Mouse (Mus musculus) lung, postnatal 0 days (tissue): ENCODE measurements around the gene Zfp101. TPM values are rescaled to one million over a fixed set of nuclear protein-coding genes. Genes with fewer than 3 reads are reported as not detected.

Source experiments
- ATAC-seq: fragments of 200-750 bp; cut with Nextera tagmentation; 2 replicates; pipeline ENCODE4 v1.8.0; 2017; ENCODE audit warnings: moderate library complexity
- DNase-seq: peaks from one replicate; pipeline ENCODE4 v3.0.0-alpha.2; 2016; ENCODE audit warnings: low spot score
- H3K27ac ChIP-seq: fragments of 300-500 bp; sonication (generic); 2 replicates; pipeline ENCODE4 v1.5.1; 2014; ENCODE audit warnings: antibody characterized with exemption, mild to moderate bottlenecking, low read length, mixed read lengths
- H3K27me3 ChIP-seq: fragments of 300-500 bp; sonication (generic); replicated peaks from 2 replicates; pipeline ENCODE4 v1.6.1; 2014; ENCODE audit warnings: low read length, mixed read lengths; ENCODE audit not compliant: insufficient read depth
- H3K36me3 ChIP-seq: fragments of 300-500 bp; sonication (generic); 2 replicates; pipeline ENCODE4 v1.6.1; 2014; ENCODE audit warnings: low read length, mixed read lengths; ENCODE audit not compliant: insufficient read depth
- H3K4me1 ChIP-seq: fragments of 300-500 bp; sonication (generic); 2 replicates; pipeline ENCODE4 v1.6.1; 2014; ENCODE audit warnings: antibody characterized with exemption, low read depth, low read length, mixed read lengths; ENCODE audit not compliant: insufficient read depth
- H3K4me2 ChIP-seq: fragments of 300-500 bp; sonication (generic); replicated peaks from 2 replicates; pipeline ENCODE4 v1.6.1; 2014; ENCODE audit warnings: low read depth, mild to moderate bottlenecking, low read length, moderate library complexity, mixed read lengths
- H3K4me3 ChIP-seq: fragments of 300-500 bp; sonication (generic); 2 replicates; pipeline ENCODE4 v1.5.1; 2014; ENCODE audit warnings: low read depth, low read length
- H3K9ac ChIP-seq: fragments of 300-500 bp; sonication (generic); replicated peaks from 2 replicates; pipeline ENCODE4 v1.6.1; 2014; ENCODE audit warnings: low read depth, mild to moderate bottlenecking
- H3K9me3 ChIP-seq: fragments of 300-500 bp; sonication (generic); 2 replicates; pipeline ENCODE4 v1.6.1; 2016; ENCODE audit warnings: low read length, mixed read lengths
- CTCF ChIP-seq: IDR thresholded peaks from 2 replicates; pipeline ENCODE4 v1.5.1; 2016; ENCODE audit warnings: antibody characterized with exemption, mild to moderate bottlenecking
- EP300 ChIP-seq: IDR thresholded peaks from 2 replicates; pipeline ENCODE4 v1.6.1; 2016; ENCODE audit warnings: antibody characterized with exemption, mild to moderate bottlenecking, control low read depth
- WGBS: fragments of 180-500 bp; shearing (Covaris S2); extraction: QIAGEN DNeasy Blood & Tissue Kit; methylation state at CpG from one replicate; pipeline ENCODE4 v1.1.7; 2014; 5-methylcytosine and 5-hydroxymethylcytosine counted together
- polyA plus RNA-seq: library from polyadenylated mRNA; unstranded; fragments of >200 nt; fragmentation: Nextera tagmentation; extraction: Ambion mirVana; gene quantifications from 2 replicates; pipeline ENCODE4 v1.2.1, GENCODE M21; 2015

The Zfp101 gene
- 8.8 and 8.9 TPM in 2 replicates for polyA plus RNA-seq

DNA sequence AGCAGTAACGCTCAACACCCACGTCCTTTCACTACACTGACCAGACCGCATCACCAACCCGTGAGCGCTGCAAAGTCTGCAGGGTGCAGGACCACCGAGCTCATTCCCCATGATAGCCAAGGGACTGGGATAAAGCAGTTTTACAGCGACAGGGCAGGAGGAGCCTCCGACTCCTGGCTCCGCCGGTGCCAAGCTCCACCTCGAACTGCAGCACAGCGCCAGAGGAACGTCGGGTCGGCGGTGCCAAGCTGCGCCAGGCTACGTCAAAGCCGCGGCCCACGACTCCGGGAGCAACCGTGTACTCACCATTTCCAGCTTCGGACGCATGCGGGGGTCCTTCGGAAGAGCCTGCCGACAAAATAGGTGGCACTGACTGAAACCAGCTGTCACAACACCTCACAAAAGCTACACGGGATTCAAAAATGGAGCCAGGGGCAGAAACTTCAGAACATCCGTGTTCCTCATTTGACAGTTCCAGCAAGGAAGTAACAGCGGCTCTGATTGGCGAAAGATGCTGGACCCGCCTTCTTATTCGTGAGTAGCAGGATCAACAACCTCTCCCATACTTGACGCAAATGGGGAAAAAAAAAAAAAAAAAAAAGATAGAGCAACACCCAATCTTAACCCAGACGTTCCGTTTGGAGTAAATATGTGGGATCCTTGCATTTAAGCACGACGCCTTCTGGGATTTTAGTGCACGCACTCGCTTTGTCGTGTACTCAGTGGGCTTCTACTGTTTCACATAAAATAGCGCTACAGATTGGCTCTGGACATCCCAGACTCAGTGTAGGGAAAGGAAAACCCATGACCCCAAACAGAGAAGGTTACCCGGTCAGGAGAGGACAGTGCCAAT lies at the start of gene Zfp101:
Zfp101 (minus strand) TSS at position 460 of the 853 bp plus-strand sequence.
- Histone ChIP-seq H3K9me3 (no peaks in the 10 kb centered on the region), H3K4me2 (peak within 1 kb of the TSS; percentile 65), H3K4me3 (peak within 1 kb of the TSS; percentile 72), H3K27me3 (no peaks in the 10 kb centered on the region), H3K9ac (peak within 1 kb of the TSS; percentile 54), H3K27ac (peak within 1 kb of the TSS; percentile 60), H3K4me1 (no peaks in the 10 kb centered on the region), H3K36me3 (no peaks in the 10 kb centered on the region)
- no peak; the same call in 1 of the 2 replicates for TF ChIP-seq CTCF
- TF ChIP-seq EP300, result peak; percentile 77; the same call in 1 of the 2 replicates
- ATAC-seq, result peak; percentile 99
- peak; percentile 98 for DNase-seq
- WGBS, result under 1% methylated on average over 44 of the region's 44 CpGs

DNA sequence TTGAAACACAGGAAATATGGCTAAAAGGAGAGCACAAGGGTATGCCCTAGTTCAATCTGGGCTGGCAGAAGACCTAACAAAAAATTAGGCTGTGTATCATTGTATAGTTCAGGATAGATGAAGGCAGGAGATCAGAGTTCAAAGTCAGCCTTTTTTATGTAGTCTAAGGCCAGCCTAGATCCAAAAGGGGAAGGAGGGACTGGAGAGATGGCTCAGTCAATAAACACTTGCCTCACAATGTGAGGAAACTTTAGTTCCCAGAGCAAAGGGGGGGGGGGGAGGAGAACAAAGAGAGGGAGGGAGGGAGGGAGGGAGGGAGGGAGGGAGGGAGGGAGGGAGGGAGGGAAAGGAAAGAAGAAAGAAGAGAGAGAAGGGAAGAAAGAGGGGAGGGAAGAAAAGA lies 46.7 kb upstream of the Zfp101 start:
- Histone ChIP-seq H3K27ac (no peak overlapping the region), H3K4me3 (no peak overlapping the region), H3K27me3 (no peaks in the 10 kb centered on the region), H3K4me1 (no peaks in the 10 kb centered on the region), H3K36me3 (no peaks in the 10 kb centered on the region), H3K9ac (no peak overlapping the region), H3K4me2 (no peak overlapping the region), H3K9me3 (no peaks in the 10 kb centered on the region)
- ATAC-seq, result no peak
- no peak for DNase-seq
- TF ChIP-seq CTCF (no peak), EP300 (no peak)

DNA sequence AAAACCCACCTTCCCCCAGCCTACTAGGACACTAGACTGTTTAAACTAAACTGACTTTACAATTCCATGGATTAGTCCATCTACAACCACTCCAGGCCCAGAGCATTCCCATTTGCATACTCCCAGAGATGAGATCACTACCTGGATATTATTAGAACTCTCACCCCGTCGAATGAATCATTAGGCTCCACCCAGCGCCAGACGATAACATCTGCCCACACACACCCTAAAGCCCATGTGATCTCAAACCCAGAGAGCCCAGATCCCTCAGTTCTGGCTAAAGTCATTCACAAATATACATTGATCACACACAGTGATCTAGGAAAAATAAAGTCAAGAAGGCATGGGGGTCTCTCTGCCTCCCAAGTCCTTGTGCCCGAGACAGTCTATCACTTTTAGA lies 45.5 kb upstream of the Zfp101 start:
- no peaks in the 10 kb centered on the region for H3K36me3 ChIP-seq
- no peaks in the 10 kb centered on the region for H3K4me1 ChIP-seq
- no peak for TF ChIP-seq CTCF
- TF ChIP-seq EP300, result peak; percentile 19; the same call in 1 of the 2 replicates
- 32% methylated on average over 5 of the region's 5 CpGs for WGBS
- ATAC-seq (peak; percentile 86), DNase-seq (peak; percentile 55)
- no peak overlapping the region for H3K9ac ChIP-seq
- no peak overlapping the region for H3K4me2 ChIP-seq
- H3K27me3 ChIP-seq, result no peaks in the 10 kb centered on the region
- H3K4me3 ChIP-seq, result no peak overlapping the region
- 0 out of 2 replicates have a peak overlapping the region, but pooled peaks have one; percentile 54 for H3K27ac ChIP-seq
- no peaks in the 10 kb centered on the region for H3K9me3 ChIP-seq

DNA sequence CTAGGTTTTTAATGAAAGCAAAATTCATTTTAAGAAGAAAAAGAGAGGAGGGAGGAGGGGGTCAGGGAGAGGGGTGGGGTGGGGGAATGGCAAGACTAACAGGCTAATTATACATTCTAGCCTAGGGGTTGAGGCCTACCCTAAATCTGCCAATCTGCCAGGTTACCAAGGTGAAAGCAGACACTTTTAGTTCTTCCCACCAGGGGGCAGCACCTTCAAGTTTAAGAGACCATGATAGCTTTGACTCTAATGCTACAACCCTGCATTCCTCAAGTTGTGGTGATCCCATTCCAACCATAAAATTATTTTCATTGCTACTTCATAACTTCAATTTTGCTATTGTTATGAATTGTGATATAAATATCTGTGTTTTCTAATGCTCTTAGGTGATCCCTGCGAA lies 44.7 kb upstream of the Zfp101 start:
- no peaks in the 10 kb centered on the region for H3K36me3 ChIP-seq
- H3K9me3 ChIP-seq, result no peaks in the 10 kb centered on the region
- H3K4me3 ChIP-seq, result no peak overlapping the region
- H3K27me3 ChIP-seq, result no peaks in the 10 kb centered on the region
- no peaks in the 10 kb centered on the region for H3K4me1 ChIP-seq
- no peak overlapping the region for H3K4me2 ChIP-seq
- peak; percentile 79 for ATAC-seq
- DNase-seq, result peak; percentile 89
- H3K27ac ChIP-seq, result no peak overlapping the region
- 63% methylated on average over 1 of the region's 1 CpGs for WGBS
- no peak overlapping the region for H3K9ac ChIP-seq
- TF ChIP-seq EP300 (no peak), CTCF (peak; percentile 85)

DNA sequence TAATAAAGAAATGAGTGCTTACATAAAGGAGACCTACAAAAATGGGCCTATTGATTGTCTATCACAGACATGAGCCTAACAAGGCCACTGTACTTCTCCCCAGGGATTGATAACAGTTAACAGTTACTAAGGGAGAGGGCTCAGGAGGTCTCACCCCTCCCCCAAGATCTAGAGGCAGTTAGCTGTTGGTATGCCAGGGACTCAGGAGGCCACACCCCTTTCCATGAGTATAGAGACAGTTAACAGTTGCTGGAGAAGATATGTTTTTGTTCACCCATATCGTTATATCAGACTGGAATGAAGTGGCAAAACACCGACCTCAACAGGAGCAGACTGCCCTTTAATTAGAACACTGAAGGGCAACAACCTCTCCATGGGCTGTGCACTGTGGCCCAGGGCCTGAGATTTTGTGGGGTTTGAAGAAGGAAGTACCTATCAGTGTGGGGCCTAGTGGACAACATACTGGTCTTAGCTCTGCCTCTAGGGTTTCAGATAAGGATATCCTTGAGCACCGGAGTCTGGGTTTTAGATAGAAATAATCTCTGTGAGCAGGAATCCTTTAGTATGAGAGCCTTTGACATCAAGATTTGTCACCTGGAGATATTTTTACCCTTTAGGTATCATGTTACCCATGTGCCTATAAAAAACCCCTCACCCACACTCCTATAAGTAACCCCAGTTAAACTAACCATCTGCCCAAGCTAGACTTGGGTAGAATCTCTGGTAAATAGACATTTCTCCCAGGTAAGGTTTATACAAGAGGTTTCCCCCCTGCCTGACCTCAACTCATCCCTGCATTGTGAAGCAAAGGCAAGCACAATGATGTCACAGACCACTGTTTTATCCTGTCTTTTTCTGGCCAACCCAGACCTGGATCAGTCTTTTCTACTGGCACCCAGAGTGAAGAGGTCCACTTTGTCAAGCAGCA lies 37.8 kb upstream of the Zfp101 start, which contains the start of gene Actl9:
Actl9 (plus strand) TSS at position 878 of the 928 bp plus-strand sequence.
- ATAC-seq (no peak), DNase-seq (no peak)
- Histone ChIP-seq H3K4me2 (no peak within 1 kb of the TSS), H3K4me1 (no peaks in the 10 kb centered on the region), H3K27me3 (no peaks in the 10 kb centered on the region), H3K4me3 (no peak within 1 kb of the TSS), H3K36me3 (no peaks in the 10 kb centered on the region), H3K9me3 (no peaks in the 10 kb centered on the region), H3K27ac (no peak within 1 kb of the TSS), H3K9ac (no peak within 1 kb of the TSS)
- no peak for TF ChIP-seq CTCF
- no peak for TF ChIP-seq EP300
- 63% methylated on average over 3 of the region's 3 CpGs for WGBS

DNA sequence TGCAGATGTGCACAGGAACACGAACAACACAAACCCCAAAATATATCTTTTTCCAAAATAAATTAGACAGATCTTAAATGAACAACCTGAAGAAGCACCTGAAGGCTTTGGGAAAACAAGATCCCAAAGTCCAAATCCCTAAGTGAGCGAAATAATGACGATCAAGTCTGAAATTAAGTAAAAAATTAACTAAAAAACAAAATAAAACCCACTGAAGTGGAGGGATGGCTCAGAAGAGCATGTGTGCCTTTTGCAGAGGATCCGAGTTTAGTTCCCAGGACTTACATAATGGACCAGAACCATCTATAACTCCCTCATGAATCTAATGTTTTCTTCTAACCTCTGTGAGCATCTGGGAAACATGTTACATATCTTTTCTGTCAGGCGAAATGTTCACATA lies 2.2 kb downstream of the Zfp101 start:
- H3K9ac ChIP-seq, result no peak overlapping the region
- no peak overlapping the region for H3K27ac ChIP-seq
- DNase-seq (no peak), ATAC-seq (no peak)
- WGBS, result 91% methylated on average over 5 of the region's 5 CpGs
- no peak for TF ChIP-seq CTCF
- no peak for TF ChIP-seq EP300
- H3K36me3 ChIP-seq, result no peaks in the 10 kb centered on the region
- H3K27me3 ChIP-seq, result no peaks in the 10 kb centered on the region
- H3K4me1 ChIP-seq, result no peaks in the 10 kb centered on the region
- H3K4me2 ChIP-seq, result no peak overlapping the region
- H3K9me3 ChIP-seq, result no peaks in the 10 kb centered on the region
- no peak overlapping the region for H3K4me3 ChIP-seq
